Mouse (Mus musculus): Measurements from ENCODE around the gene Slc26a10.
"Not testable (repeated sequence)": the region's sequence is repeated elsewhere in the genome, so short reads cannot be mapped to it uniquely, and the experiment has no call there.

Slc26a10 gene

DNA sequence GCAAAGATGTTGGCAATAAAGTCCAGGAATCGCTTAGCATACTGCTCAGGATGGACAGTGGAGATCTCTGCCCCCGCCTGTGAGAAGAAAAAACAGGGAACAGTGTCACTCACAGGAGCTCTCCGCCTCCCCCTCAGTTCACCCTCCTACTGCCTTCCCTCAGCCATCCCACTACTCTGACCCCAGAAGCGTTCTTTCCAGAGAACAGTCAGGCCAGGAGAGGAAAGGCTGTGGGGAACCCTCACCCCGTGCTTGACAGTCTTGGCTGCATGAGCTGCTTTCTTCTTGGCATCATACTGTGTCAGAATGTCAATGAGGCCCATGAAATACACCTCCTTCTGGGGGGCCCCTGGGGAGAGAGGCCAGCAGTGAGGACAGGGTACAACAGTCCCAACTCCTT, 18.6 kb upstream of the Slc26a10 start:
- intact Hi-C loops (cut with DNase I) = no loop called here

DNA sequence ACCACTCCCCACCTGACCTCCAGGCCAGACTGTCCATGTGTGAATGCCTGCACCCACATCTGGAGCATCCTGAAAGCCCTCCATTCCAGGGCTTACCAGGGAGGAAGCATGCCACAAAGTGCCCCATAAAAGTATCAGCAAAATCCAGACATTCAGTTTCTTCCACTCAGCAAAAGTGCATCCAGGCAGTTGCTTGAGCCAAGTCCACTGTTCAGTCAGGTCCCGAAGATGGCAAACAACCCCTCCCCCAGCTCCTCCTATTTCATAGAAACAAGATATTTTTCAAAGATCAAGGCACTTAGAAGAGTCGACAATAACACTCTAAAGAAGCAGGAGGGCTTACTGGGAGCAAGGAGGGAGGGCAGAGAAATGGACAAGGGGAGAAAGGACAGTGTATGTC, 18.0 kb upstream of the Slc26a10 start:
- intact Hi-C loops (cut with DNase I) = no loop called here

DNA sequence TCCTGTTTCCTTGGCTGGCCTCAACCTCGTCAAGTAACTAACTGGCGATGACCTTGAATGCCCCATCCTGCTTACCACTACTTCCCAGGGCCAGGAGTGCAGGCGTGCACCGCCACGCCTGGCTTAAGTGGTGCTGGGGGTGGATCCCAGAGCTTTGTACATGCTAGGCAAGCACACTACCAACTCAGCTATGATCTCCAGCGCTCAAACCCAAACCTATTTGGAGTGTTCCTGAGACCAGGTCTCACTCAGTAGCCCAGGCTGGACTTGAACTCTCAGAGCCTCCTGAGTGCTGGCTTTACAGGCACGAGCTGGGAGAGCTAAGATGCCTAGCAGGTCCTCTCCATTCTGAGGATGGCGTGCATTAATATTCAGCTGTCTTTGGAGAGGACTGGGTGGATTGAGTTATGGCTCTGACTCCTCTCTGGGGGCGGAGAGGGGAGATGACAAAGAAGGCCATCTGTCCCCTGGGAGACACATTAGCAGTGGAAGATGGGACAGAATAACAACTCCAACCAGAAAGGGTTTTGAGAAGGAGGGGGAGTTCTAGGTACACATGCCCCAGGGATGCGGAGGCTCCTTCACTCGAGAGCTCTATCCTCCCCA, 17.2 kb upstream of the Slc26a10 start:
- intact Hi-C loops (cut with DNase I) = no loop called here

DNA sequence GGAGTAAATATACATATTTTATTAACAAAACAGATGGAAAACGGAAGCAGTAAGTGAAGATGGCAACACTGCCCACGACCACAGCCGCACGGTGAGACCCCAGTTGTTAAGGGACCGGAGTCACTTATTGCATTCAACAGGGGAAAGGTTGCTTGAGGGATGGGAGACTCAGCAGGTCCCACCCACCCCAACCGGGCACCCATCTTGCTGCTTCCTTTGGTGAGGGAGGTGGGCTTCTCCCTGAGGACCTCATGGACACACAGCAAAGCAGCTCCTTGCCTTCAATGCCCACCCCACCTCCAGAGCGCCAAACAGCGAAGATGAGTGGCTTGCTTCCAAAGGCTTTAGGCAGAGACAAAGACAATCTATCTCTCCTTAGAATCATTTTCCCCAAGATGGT, 16.7 kb upstream of the Slc26a10 start:
- intact Hi-C loops (cut with DNase I) = no loop called here

DNA sequence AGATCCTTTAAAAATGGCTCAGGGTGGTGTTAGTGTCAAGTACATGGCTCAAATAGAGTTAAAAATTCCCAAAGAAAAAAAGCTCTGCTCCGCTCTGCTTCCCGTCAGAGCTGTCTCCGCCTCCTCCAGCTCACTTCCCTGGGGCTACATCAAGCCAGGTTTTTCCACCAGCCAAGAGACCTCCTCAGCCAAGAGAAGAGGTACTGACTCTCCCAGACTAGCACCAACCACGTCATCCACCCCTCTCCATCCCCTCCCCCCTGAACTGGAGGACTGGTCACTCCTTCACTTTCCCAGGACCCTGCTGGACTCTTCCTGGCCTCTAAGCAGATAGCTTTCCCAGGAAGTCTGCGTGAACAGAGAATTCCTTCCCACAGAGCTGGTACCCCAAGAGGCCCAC, 15.9 kb upstream of the Slc26a10 start:
- intact Hi-C loops (cut with DNase I) = no loop called here

DNA sequence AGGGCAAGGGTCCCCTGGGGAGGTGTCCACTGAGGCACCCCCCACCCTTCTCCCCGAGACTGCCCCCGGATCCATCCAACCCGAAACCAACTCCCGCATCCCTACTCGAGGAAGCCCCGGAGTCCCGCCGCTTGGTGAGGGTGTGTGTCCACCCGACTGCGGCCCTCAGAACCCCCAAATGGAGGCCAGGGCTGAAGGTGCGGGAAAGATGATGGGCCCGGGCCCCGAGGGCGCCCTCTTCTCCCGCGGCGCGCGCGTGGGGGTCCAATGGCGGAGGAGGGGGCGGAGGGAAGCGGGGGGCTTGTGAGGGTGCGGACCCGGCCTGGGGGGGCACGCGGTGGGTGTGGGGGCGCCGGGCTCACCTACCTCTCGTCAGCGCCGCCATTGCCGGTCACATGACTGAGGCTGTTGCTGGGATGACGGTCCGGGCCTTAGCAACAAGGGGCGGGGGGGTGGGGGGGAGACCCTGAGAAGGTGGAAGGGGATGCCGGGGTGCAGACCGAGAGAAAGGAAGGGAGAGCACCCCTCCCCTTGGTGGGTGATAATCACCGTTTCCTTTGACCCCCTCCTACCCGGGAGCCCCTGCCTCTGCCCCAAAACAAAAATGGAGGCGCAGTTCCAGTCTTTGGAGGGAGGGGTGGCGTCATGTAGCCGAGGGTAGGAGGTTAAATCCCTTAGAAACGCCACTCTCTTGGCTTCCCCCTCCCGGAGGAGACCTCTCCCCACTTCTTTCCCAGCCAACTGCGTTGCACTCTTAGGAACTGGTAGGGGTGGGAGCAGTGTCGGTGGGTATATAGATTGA, 15.1 kb upstream of the Slc26a10 start, which contains the start of gene Dtx3:
TSS of gene Dtx3 (minus strand) at position 401 of the 802 bp plus-strand sequence.
- intact Hi-C loops (cut with DNase I) = no loop called here

DNA sequence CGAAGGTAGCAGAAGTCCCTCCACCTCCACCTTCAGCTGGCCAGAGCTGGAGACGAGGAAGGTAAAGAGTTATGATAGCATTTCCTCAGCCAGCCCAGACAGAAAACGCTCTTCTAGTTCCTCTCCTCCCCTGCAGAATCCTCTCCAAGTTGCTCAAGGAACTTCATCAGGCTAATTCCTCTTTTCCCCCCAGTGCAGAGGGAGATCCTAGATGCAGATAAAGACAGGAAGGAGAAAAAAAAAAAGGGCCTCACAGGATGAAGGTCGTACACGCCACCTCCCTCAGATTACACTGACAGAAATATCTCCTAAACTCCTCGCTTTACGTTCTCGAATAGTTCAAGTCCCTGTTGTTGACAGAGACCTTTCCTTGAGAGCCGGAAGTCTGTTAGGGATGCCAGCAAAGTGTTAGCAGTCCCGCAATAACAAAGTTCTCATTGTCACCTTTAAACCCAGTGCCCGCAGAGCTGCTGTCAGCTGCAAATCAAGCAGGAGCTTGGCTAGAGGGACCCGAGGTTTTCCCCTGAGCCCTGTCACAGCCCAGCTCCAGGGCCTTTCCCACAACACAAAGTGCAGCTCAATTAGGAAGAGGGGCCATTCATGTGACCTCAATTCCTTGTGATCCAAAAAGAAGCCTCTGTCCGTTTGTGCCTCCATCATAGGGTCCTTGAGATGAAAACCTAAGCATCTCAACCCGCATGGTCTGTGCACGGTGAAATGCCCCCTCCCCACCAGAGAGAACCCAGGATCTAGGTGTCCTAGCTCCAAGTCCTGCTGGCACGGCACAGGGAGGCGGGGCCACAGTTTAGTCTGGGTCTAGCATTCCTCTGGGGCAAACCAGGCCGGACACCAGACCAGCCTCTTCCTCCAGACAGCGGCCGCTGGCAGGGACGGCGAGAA, 14.2 kb upstream of the Slc26a10 start:
- intact Hi-C loops (cut with DNase I) = no loop called here

DNA sequence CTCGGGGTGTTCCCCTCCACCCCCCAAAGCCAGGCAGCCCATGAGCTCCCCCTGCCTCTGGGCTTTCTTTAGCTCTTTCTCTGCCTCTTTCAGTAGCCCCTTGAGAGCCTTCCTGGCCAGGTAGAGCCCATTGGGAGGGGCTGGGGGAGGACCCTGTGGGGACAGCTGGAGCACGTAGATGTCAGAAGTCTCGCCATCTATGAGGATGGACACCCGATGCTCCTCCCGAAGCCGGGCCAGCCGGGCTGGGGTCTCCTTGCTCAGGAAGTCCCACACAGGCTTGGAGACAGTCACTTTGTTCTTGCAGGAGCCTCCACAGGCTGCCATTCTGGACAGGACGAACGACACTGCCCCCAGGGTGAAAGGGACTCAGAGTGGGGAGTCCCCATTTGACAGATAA, 12.6 kb upstream of the Slc26a10 start:
- intact Hi-C loops (cut with DNase I) = no loop called here

DNA sequence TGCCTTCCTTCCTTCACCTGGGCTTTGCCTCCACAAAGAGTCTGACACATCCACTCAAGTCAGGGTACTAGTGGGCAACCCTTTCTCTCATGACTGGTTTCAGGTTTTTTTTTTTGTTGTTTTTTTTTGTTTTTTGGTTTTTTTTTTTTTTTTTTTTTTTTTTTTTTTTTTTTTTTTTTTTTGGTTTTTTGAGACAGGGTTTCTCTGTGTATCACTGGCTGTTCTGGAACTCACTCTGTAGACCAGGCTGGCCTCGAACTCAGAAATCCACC, 11.5 kb upstream of the Slc26a10 start:
- intact Hi-C loops (cut with DNase I) = not testable (repeated sequence)

DNA sequence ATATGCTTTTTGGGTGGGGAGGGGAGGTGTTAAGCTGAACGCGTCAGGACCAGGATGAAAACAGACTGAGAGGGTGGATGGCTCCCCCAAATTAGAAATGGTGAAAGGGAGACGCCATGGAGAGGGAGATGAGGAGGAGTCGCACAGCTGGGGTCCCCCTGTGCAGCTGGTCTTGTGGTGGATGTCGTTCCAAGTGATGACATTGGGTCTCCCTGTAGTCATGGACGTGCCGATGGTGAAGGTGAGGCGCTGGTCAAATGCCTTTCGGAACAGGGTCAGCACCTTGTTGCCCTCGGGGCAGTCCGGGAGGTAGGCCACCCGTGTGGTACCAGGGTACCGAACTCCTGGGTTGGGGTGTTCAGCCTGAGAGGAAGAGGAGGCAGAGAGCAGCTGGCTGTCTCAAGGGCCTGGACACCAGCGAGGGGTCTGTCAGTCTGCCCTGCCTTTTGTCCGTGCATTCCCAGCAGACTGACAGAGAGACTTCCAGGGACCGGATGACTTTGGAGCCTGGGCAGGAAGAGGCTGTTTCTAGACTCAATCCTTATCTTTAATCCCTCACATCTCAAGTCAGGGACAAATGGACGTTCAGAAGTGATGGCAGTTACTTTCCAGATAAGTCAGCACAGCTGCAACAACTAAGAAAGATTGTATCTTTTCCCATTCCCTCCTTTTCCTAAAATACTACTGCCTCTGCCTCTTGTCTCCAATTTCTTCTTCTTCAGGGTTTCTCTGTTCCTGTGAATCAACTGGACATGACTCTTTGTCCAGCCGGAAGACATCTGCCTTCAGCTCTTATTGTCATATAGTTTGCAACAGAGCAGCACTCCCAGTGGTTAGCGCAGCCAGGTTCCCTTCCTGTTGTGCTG, 11.0 kb upstream of the Slc26a10 start:
- intact Hi-C loops (cut with DNase I) = no loop called here

DNA sequence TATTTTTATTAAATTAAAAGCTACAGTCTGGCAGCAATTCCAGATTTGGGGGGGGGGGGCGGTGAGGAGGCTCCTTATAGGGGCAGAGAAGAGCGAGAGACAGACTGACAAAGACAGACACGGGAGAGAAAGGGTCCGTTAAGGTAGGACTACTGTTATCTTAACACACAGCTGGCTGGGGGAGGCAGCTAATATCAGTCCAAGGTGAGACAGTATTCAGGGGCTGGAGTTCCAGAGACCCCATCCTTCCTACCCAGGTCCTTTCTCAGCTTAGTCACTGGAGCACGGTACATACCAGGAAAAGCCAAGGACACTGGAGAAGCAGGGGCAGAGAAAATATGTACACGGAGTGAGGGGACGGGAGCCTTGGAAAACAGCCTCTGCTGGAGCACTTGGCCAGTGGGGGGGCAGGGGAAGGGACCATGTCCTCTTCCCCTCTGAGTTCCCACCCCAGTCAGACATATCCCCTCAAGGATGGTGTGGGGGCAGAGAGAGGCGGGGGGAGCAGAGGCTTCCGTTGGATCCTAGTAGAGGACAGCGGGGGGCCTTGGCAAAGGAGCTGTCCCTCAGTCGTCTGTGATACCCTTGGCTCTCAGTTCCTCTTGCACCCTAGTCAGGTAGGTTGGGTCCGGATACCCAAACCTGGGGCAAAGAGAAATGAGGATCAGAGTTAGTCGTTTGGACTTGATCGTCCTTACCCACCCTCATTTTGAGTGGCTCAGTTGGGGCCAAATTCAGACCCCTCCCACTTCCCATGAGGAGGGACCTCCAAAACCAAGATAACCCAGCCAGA, 10.1 kb upstream of the Slc26a10 start:
- intact Hi-C loops (cut with DNase I) = no loop called here

DNA sequence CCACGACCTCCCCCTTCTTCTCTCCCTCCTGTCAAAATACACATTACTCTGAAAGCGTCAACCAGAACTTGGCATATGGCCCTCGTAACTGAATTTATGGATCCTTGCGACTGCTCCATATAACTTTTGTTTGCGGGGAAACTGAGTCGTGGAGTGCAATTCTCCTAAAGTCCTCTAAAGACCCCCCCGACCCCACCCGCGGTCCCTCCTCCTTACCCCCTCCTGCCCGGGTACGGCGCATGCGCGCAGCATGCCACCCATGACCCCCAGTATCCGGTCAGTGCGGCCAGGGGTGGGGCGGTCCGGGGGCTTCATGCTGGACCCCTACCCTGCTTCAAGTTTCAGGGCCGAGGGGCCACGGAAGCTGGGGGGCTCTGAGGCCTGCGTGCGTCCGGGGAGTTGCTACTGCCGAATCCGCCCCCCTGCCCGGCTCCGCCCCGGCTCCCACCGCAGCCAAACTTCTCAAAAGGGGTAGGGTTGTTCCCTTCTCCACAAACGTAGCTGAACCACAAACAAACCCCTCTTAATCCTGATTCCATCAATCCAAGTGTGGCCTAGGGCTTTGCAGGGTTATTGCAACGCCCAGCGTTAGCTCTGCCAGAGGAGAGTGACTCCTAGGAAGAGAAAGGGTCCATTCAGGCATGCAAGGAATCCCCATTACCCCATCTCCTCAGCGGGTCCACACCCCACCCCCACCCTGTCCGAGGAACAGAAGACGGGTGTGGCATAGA, 9.4 kb upstream of the Slc26a10 start, which contains the start of gene Arhgef25:
TSS of gene Arhgef25 (minus strand) at position 433 of the 731 bp plus-strand sequence.
- intact Hi-C loops (cut with DNase I) = no loop called here

DNA sequence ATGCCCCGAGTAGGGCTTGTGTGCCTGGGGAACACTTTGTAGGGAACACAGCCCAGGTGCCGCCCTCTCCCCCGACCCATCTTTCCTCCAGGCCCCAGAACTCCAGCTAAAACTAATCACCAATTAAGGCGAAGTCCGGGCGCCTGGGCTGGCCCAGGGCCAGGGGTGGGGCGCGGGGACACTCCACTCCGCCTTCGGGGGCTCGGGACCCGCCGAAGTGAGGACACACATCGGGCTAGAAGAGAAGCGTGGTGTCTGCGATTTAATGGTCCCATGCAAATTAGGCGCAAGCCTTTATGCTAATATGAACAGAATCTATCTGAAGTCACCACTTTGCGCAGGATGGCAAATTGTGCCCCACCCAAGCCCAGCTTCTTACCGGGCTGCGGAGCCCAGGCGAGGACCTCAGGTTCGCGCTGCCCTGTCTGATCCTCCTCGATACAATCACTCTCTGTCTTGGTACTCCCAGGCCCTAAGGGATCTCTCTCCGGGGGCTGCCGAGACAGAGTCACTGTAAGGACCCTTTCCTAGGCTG, 8.7 kb upstream of the Slc26a10 start:
- intact Hi-C loops (cut with DNase I) = no loop called here

DNA sequence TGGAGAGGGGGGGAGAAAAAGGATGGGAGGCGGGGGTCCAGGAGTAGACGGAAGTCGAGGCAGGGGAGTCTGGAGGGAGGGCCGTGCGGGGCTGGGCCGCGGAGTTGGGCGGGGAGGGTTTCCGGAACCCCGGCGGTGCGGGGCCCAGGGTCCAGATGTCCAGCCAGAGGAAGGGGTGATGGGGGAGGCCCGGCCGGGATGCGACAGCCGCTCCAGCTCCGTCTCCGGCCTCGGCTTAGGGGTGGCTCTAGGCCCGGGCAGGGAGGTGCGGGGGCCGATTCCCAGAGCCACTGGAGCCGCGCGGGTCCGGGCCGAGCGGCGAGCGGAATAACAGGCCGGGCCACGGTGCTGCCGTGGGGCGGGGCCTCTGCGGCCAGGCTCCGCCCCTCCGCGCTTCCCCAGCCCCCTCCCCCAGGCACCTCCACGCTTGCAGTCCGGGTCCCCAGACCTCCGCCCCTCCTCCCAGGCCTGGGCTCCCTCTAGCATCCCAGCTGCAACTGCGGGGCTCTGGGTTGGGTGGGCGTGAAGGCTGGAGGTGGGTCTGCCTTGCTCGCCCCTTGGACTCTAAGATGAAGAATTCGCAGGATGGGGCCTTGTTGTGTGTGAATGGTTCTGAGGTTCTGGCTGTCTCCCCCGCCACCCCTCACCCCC, 8.1 kb upstream of the Slc26a10 start:
- intact Hi-C loops (cut with DNase I) = no loop called here

DNA sequence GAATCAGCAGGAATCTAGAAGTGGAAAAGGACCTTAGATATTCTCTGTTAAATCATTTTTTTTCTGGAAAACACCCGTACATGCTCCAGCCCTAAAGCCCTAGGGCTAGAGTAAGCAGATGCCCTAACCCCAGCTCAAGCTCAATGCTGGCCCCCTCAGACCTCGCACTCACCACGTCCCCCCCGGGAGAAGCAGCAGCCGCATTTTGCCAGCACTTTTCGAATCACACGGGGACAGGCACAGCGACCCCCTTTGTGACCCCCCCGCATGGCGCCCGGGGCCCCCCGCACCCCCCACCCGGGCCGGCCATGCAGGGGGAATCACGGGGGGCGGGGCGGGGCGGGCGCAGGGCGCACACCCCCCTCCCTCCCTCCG, 7.6 kb upstream of the Slc26a10 start:
- intact Hi-C loops (cut with DNase I) = no loop called here

DNA sequence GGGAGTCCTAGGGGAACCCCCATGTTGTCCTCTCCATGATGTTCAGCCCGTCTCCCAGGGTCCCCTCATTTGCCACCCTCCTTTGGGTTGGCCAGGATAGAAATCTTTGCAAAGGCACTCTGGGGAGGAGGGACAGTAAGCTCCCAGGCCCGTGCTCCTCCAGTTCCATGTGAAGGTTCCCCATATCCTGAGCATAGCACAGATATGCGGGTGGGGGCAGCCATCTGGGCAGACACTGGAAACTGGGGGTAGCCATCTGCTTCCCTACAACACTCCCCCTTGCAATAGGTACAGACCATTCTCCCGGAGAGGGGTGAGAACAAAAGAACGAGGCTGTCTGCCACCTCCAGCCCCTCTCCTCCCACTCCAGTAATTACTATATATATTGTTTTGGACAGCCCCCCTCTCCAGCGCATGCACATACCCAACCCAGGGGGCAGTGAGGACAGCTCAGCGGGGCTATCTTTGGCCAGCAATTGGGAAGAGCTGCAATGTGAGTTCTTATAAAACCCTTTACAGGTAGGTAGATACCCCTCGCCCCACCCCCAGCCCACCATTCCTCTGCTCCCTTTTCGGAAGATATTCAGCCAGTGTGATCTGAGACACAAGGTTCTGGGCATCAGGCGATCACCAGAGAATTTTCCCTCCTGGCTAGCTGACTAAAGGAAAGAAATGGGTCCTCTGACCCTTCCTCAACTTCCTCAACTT, 7.1 kb upstream of the Slc26a10 start:
- intact Hi-C loops (cut with DNase I) = no loop called here

DNA sequence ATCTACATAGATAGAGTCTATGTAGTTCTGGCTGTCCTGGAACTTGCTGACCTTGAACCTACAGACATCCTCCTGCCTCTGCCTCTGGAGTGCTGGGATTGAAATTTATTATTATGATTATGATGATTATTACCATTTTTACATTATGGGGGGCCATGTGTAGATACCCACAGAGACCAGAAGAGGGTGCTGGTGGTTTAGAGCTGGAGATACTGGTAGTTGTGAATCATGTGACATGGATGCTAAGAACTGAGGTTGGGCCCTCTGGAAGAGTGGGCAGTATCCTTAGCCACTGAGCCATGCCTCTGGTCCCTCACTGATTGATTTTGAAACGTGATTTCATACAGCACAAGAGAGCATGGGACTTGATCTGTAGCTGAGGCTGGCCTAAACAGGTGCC, 6.0 kb upstream of the Slc26a10 start:
- intact Hi-C loops (cut with DNase I) = no loop called here

DNA sequence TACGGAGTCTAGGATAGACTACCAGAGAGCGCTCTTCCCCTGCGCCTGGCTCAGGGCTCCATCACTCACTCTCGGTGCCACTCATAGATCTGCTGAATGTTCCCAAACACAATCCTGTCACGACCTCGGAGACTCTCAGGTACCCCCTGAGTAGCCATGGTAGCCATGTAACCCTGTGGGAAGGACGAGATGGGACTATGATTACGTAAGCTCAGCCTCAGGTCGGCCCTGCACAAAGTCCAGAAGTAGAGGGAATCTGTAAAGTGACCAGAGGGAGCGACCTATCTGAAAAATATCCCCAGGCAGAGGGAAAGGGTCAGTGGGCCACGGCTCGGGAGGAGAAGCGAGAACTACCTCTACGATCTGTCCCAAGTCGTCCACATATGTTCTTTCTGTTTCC, 5.1 kb upstream of the Slc26a10 start:
- intact Hi-C loops (cut with DNase I) = no loop called here

Measured in adrenal gland (tissue).